Mouse (Mus musculus) heart, embryonic 13.5 days (tissue): ENCODE measurements around the gene Zkscan16. TPM values are rescaled to one million over a fixed set of nuclear protein-coding genes. Genes with fewer than 3 reads are reported as not detected.

Source experiments
- ATAC-seq: fragments of 200-750 bp; cut with Nextera tagmentation; 2 replicates; pipeline ENCODE4 v1.8.0; 2017; ENCODE audit warnings: moderate TSS enrichment; ENCODE audit not compliant: insufficient number of reproducible peaks, low FRiP score, low TSS enrichment; ENCODE audit errors: extremely low read depth
- H3K27ac ChIP-seq: fragments of 300-500 bp; sonication (generic); replicated peaks from 2 replicates; pipeline ENCODE4 v1.5.1; 2015; ENCODE audit warnings: moderate library complexity, mild to moderate bottlenecking, inconsistent platforms
- H3K27me3 ChIP-seq: fragments of 300-500 bp; sonication (generic); replicated peaks from 2 replicates; pipeline ENCODE4 v1.6.1; 2015; ENCODE audit warnings: mild to moderate bottlenecking, inconsistent platforms
- H3K36me3 ChIP-seq: fragments of 300-500 bp; sonication (generic); 2 replicates; pipeline ENCODE4 v1.6.1; 2015; ENCODE audit warnings: mild to moderate bottlenecking, inconsistent platforms
- H3K4me1 ChIP-seq: fragments of 300-500 bp; sonication (generic); 2 replicates; pipeline ENCODE4 v1.6.1; 2015; ENCODE audit warnings: inconsistent platforms
- H3K4me2 ChIP-seq: fragments of 300-500 bp; sonication (generic); 2 replicates; pipeline ENCODE4 v1.6.1; 2015; ENCODE audit warnings: inconsistent platforms, mild to moderate bottlenecking, moderate library complexity
- H3K4me3 ChIP-seq: fragments of 300-500 bp; sonication (generic); 2 replicates; pipeline ENCODE4 v1.5.1; 2015; ENCODE audit warnings: moderate library complexity, mild to moderate bottlenecking, inconsistent platforms
- H3K9ac ChIP-seq: fragments of 300-500 bp; sonication (generic); 2 replicates; pipeline ENCODE4 v1.6.1; 2015; ENCODE audit warnings: inconsistent platforms, mild to moderate bottlenecking, moderate library complexity
- H3K9me3 ChIP-seq: fragments of 300-500 bp; sonication (generic); 2 replicates; pipeline ENCODE4 v1.6.1; 2016; ENCODE audit warnings: inconsistent platforms
- WGBS: fragments of 180-500 bp; shearing (Covaris S2); methylation state at CpG from one replicate; pipeline ENCODE4 v1.1.7; 2015; ENCODE audit warnings: mixed read lengths; 5-methylcytosine and 5-hydroxymethylcytosine counted together
- polyA plus RNA-seq: library from polyadenylated mRNA; unstranded; fragments of >200 nt; fragmentation: Nextera tagmentation; extraction: Ambion mirVana; gene quantifications from 2 replicates; pipeline ENCODE4 v1.2.1, GENCODE M21; 2015

Zkscan16 gene
- 0.18 and 0.35 TPM in 2 replicates for polyA plus RNA-seq

DNA sequence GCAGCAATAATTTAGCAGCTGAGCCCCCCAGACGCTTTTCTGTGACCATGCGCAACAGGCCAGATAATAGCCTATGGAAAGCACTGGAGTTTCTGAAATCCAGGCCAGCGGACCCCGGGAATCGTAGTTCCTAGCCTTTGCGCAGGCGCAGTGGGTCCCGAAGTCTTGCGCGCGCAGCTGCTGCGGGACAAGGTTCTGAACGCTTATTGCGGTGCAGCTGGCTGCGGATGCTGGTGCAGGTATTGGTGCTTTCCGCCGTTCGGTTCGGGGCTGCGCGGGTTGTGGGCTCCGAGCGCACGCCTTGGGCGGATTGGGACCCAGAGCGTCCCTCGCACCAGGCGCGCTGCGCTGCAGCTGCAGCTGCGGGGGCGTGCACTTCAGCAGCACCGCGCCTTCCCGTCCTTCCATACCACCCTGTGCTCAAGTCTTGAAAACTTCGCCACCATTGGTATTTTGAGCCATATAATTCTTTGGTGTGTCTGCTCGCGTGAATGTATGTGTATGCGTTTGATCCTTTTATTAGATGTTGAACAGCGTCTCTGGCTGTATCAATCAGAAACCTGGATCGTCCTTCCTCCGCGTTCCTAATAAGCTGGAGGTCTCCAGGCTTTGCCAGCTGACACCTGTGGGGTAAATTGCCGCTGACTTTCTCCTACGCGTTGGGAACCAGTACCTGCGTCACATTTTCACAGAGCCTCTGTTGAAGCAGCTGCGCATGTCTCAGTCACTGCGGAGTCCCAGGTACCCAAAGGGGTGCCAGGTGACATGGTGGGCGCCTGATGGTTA lies at the start of gene Zkscan16:
Gene Zkscan16, plus strand, starts transcription at position 209 of the 786 bp plus-strand sequence.
- H3K4me2 ChIP-seq = peak within 1 kb of the TSS; percentile 78
- 0 out of 2 replicates have a peak, but pooled peaks have one; percentile 14 for ATAC-seq
- no peaks in the 10 kb centered on the region for H3K36me3 ChIP-seq
- no peaks in the 10 kb centered on the region for H3K9me3 ChIP-seq
- peak within 1 kb of the TSS; percentile 82 for H3K9ac ChIP-seq
- peaks cover 20% of the 10 kb centered on the region for H3K27me3 ChIP-seq
- no peak within 1 kb of the TSS for H3K27ac ChIP-seq
- peaks cover 8% of the 10 kb centered on the region; the same call in 1 of the 2 replicates for H3K4me1 ChIP-seq
- peak within 1 kb of the TSS; percentile 73 for H3K4me3 ChIP-seq
- 2% methylated on average over 50 of the region's 50 CpGs for WGBS

DNA sequence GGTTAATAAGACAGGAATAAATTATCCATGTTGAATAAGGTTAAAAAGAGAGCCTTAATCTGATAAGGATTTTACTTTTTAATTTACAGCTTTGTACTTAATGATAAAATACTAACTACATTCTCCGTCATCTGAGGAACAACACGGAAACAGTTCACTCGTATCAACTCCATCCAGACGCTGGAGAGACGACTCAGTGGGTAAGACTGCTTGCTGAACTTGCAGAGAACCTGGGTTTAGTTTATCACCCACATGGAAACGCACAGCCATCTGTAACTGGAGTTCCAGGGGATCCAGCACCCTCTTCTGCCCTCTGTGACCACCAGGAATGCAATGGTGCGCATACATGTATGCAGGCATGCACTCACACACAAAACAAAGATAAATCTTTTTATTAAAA lies 49.0 kb upstream of the Zkscan16 start:
- no peaks in the 10 kb centered on the region for H3K9me3 ChIP-seq
- H3K4me1 ChIP-seq = peaks cover 34% of the 10 kb centered on the region
- no peaks in the 10 kb centered on the region for H3K27me3 ChIP-seq
- H3K4me2 ChIP-seq = no peak overlapping the region
- 77% methylated on average over 7 of the region's 7 CpGs for WGBS
- ATAC-seq = no peak
- no peak overlapping the region for H3K9ac ChIP-seq
- no peaks in the 10 kb centered on the region for H3K36me3 ChIP-seq
- H3K27ac ChIP-seq = no peak overlapping the region
- H3K4me3 ChIP-seq = no peak overlapping the region

DNA sequence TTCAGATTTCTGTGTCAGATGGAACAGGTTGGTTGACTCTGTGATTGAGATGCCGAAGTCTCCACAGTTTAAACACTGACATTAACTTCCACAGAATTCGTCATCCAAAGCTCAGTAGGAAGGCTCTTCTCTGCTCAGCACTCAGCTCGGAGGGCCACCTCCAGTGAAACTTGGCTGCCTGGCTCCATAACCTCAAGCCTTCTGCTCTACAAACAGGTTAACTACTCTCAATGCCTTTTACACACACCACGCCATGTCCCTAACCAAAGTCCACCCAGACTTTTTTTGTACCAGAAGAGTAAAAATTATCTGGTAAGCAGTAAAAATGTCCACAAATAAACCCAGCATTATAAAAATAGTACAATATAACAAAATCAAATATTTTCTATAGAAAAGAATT lies 46.0 kb upstream of the Zkscan16 start:
- no peak overlapping the region for H3K4me2 ChIP-seq
- H3K4me3 ChIP-seq = no peak overlapping the region
- WGBS = 65% methylated on average over 4 of the region's 4 CpGs
- no peaks in the 10 kb centered on the region for H3K36me3 ChIP-seq
- H3K27me3 ChIP-seq = no peaks in the 10 kb centered on the region
- no peaks in the 10 kb centered on the region for H3K9me3 ChIP-seq
- no peak overlapping the region for H3K27ac ChIP-seq
- H3K9ac ChIP-seq = no peak overlapping the region
- H3K4me1 ChIP-seq = peaks cover 20% of the 10 kb centered on the region
- no peak for ATAC-seq

DNA sequence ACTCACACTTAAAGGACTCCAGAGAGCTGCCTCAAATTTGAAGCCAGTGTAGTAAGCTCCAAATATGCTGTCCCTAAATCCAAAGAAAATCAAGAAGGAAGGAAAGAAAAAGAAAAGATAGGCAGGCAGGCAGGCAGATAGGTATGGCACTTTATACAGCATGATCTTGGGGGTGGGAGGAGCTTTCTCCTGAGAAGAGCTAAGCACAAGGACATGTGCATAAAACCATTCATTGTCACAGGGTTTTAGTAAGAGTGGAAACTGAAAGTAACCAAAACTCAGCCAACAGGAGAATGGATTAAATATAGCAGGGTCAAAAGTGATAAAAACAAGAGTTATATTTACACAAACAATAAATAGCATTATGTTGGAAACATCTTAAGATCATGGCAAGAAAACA lies 45.1 kb upstream of the Zkscan16 start:
- no peak overlapping the region for H3K4me2 ChIP-seq
- H3K36me3 ChIP-seq = no peaks in the 10 kb centered on the region
- H3K9ac ChIP-seq = no peak overlapping the region
- H3K27ac ChIP-seq = no peak overlapping the region
- no peaks in the 10 kb centered on the region for H3K9me3 ChIP-seq
- no peaks in the 10 kb centered on the region for H3K27me3 ChIP-seq
- no peak for ATAC-seq
- peaks cover 19% of the 10 kb centered on the region for H3K4me1 ChIP-seq
- no peak overlapping the region for H3K4me3 ChIP-seq

DNA sequence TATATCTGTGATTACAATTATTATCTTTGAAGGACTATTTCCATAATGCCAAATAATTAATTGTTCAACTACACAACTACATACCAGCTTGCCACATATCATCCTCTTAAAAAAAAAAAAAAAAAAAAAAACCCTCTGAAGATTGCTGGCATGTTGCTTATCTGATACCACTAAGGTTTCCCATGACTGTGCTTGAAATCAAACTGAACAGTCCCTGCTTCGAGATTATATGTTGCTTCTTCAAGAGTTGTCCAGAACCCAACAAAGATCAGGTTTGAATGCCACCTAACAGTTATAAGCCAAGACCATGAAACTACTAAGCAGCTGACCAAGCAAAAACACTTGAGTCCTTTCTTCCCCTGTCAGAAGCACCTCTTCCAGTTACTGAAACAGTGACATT lies 36.0 kb upstream of the Zkscan16 start:
- ATAC-seq = no peak

DNA sequence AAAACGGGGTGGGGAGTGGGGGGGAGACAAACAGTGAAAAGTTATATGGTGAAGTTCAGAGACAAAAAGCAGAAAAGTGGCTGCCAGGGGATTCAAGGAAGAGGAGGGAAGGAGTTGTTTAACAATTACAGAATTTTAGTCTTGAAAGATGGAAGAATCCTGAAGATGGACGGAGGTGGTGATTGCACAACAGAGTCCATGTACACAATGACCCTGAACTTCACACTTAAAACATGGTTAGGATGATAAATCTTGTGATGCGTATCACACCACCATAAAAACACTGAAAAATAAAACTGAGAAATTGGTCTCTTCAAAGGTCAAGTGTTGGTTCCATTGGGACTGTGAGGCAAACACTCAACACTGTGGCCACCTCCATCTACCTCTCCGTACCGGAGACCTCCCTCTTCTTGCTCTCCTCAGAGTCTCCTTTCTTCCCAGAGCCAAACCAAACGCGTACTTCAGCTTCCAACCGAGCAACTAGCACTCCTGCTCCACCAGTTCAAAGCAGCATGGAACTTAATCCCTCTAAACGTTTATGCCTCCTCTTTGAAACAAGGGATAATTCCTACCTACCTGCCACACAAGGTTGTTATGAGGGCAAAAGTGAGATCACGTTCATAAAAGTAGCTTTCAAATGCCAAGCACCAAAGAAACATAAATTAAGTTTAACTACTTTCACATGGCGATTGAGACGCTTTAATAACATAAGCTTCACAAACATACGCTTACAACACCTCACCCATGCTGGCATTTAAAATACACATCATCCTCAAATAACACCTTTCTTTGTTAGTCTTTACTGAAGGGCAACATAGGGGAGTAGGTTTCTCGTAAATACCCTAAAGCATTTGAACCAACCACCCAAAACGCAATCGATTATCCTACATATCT lies 33.0 kb upstream of the Zkscan16 start:
- peak overlapping the region; percentile 98 for H3K9ac ChIP-seq
- WGBS = 35% methylated on average over 16 of the region's 16 CpGs
- peaks cover 28% of the 10 kb centered on the region for H3K4me1 ChIP-seq
- ATAC-seq = no peak
- no peaks in the 10 kb centered on the region for H3K36me3 ChIP-seq
- no peaks in the 10 kb centered on the region for H3K27me3 ChIP-seq
- peak overlapping the region; percentile 83 for H3K4me2 ChIP-seq
- no peaks in the 10 kb centered on the region for H3K9me3 ChIP-seq
- peak overlapping the region; percentile 95 for H3K4me3 ChIP-seq
- peak overlapping the region; percentile 98 for H3K27ac ChIP-seq

More for the DNA sequence above, 36.0 kb upstream of the Zkscan16 start:
- Histone ChIP-seq H3K4me1 (peaks cover 22% of the 10 kb centered on the region), H3K27me3 (no peaks in the 10 kb centered on the region), H3K27ac (no peak overlapping the region), H3K36me3 (no peaks in the 10 kb centered on the region), H3K9me3 (no peaks in the 10 kb centered on the region), H3K4me3 (no peak overlapping the region), H3K4me2 (no peak overlapping the region), H3K9ac (no peak overlapping the region)
- 76% methylated on average over 1 of the region's 1 CpGs for WGBS

DNA sequence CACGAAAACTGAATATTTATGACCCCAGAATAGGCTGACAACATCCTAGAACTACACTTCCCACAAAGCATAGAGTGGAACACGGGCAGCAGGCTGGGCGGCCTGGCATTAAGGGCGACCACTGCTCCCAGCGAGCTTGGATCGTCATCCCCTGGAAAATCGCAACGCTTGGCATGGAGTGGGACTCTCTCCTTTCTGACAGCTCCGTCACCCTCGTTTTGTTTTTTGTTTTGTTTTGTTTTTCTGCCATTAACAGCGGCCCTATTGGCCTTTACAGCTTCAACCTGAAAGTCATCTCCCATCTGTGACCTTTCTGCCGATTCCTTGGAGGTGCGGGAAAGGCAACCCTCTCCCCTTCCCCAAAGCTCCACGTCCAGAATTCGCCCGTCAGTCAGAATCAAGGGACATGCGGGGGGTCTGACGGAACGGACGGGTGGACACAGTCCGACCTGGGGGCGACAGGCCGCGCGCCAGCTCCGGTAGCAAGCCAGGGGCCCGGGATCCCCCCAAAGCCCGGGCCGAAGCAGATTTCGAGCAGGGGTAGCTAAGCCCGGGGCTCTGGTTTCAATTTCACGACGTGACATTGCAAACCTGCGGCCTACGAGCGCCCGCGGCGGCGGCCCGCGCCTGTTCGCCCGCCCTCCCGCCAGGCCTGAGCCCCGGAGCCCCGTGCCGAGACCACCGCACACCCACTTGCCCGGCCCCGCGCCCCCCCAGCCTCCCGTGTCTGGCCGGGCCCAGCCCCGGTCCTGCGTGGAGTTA lies 32.2 kb upstream of the Zkscan16 start:
- ATAC-seq = peak; percentile 12
- Histone ChIP-seq H3K4me2 (peak overlapping the region; percentile 83), H3K36me3 (no peaks in the 10 kb centered on the region), H3K9me3 (no peaks in the 10 kb centered on the region), H3K27me3 (no peaks in the 10 kb centered on the region), H3K4me3 (peak overlapping the region; percentile 95), H3K4me1 (peaks cover 28% of the 10 kb centered on the region), H3K27ac (peak overlapping the region; percentile 98), H3K9ac (peak overlapping the region; percentile 98)
- under 1% methylated on average over 56 of the region's 56 CpGs for WGBS

DNA sequence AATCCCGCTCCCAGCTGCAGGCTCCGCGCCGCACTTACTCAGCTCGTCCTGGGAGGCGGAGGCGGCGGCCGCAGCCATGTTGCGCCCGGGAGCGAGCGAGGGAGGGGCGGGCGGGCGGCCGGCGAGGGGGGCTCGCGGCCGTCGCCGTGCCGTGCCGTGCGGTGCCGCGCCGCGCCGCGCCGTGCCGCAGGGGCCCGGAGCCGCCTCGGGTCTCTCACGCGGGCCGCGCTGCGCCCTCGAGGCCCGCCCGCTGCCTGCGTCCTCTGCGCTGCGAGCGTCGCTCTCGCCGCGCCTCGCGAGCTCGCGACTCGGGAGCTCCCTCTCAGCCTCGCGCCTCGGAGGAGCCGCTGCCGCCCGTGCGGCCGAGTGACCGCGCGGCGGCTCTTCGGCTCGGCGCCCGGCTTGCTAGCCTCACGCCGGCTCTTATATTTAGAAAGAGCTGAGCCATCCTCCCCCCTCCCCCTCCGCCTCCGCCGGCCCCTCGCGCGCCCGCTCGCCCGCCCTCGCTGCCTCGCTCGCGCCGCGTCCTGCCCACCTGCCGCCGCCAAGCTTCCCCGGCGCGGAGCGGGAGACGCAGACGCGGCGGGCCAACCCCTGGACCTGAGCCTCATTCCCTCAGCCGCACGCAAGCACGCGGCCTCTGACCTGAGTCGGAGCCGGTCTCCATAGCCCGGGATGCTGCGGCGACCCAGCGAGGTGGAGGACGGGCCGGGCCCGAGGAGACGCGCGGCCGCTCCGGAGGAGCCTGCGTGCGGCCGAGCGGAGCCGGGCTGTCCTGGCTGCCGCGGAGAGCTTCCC lies 31.4 kb upstream of the Zkscan16 start:
- no peaks in the 10 kb centered on the region for H3K27me3 ChIP-seq
- WGBS = under 1% methylated on average over 95 of the region's 126 CpGs
- ATAC-seq = peak; percentile 62

DNA sequence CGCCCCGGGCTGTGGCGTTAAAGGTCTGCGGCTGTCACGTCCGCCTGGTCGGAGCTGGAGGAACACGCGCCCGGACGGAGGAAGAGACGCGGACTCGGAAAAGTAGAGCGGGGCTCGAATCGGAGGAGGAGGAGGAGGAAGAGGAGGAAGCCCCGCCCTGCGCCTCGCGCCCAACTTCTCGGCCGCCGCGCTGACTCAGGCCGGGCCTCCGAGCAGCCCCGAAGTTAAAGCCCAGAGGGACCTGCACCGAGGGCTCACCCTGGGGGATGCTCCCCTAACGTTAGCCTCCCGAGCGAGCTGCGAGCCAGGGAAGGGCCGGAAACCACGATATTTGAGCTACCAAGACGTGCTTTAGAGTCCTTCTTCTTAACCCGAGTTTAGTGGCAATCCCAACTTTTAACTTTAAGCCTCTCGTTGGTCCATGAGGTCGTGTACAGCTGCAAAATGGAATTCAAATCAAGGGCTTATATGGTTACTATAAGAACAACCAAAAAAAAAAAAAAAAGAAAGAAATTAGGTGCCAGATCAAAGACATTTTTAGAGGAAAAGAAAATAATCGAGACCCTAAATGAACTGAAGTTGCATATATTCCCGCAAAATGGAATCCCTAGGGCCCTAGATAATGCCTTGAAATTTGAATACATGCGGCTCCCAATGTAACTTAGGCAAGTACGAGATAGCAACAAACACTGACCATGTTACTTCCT lies 30.6 kb upstream of the Zkscan16 start, which contains the start of gene Ecpas:
Gene Ecpas, minus strand, starts transcription at position 121 of the 707 bp plus-strand sequence.
- H3K9ac ChIP-seq = peak within 1 kb of the TSS; percentile 98
- H3K4me1 ChIP-seq = peaks cover 25% of the 10 kb centered on the region
- peak within 1 kb of the TSS; percentile 83 for H3K4me2 ChIP-seq
- H3K27me3 ChIP-seq = no peaks in the 10 kb centered on the region
- peak; percentile 58; the same call in 1 of the 2 replicates for ATAC-seq
- WGBS = 4% methylated on average over 43 of the region's 43 CpGs
- H3K4me3 ChIP-seq = peak within 1 kb of the TSS; percentile 95
- no peaks in the 10 kb centered on the region for H3K9me3 ChIP-seq
- H3K27ac ChIP-seq = peak within 1 kb of the TSS; percentile 98
- H3K36me3 ChIP-seq = no peaks in the 10 kb centered on the region

More for the DNA sequence above, 31.4 kb upstream of the Zkscan16 start:
- peak overlapping the region; percentile 83 for H3K4me2 ChIP-seq
- peak overlapping the region; percentile 95 for H3K4me3 ChIP-seq
- no peaks in the 10 kb centered on the region for H3K9me3 ChIP-seq
- no peaks in the 10 kb centered on the region for H3K36me3 ChIP-seq
- peak overlapping the region; percentile 98 for H3K9ac ChIP-seq
- H3K27ac ChIP-seq = peak overlapping the region; percentile 98
- peaks cover 28% of the 10 kb centered on the region for H3K4me1 ChIP-seq
